Mouse (Mus musculus) bone marrow macrophage, adult 2 months (primary cell): Measurements from ENCODE around the gene Usp49. TPM values are rescaled to one million over a fixed set of nuclear protein-coding genes. Genes with fewer than 3 reads are reported as not detected.
A peak's percentile ranks its signal among the peaks of the same experiment; 100 is the strongest.

ENCODE experiments used
- H3K27ac ChIP-seq: 2 replicates; pipeline ENCODE4 v1.5.1; 2012; ENCODE audit warnings: low read depth, low read length; ENCODE audit not compliant: insufficient read depth
- H3K4me1 ChIP-seq: 2 replicates; pipeline ENCODE4 v1.6.1; 2012; ENCODE audit warnings: low read length; ENCODE audit not compliant: control insufficient read depth, insufficient read depth
- H3K4me3 ChIP-seq: 2 replicates; pipeline ENCODE4 v1.5.1; 2012; ENCODE audit warnings: mild to moderate bottlenecking, low read length, moderate library complexity; ENCODE audit not compliant: insufficient read depth
- CTCF ChIP-seq: IDR thresholded peaks from 2 replicates; pipeline ENCODE4 v1.5.1; 2012; ENCODE audit warnings: low read depth, mild to moderate bottlenecking, low read length, moderate library complexity
- POLR2A ChIP-seq: IDR thresholded peaks from 2 replicates; pipeline ENCODE4 v1.6.1; 2012; ENCODE audit warnings: mild to moderate bottlenecking, low read depth, low read length, borderline replicate concordance
- polyA plus RNA-seq: library from polyadenylated mRNA; stranded (reverse); fragments of >200 nt; gene quantifications from 2 replicates; pipeline ENCODE4 v1.2.4, GENCODE M21; 2012; ENCODE audit not compliant: missing spikeins, insufficient read depth, insufficient read length

The Usp49 gene
- polyA plus RNA-seq, 1 experiment = 8.6 TPM

GRCm38 (mm10) chr17:47701793-47702192 is 71.3 kb downstream of the Usp49 start:
- Histone ChIP-seq H3K27ac (no peak overlapping the region), H3K4me3 (no peak overlapping the region), H3K4me1 (no peaks in the 10 kb centered on the region)
- TF ChIP-seq POLR2A (no peak), CTCF (no peak)

GRCm38 (mm10) chr17:47702548-47703345 is 72.3 kb downstream of the Usp49 start:
- TF ChIP-seq POLR2A (no peak), CTCF (no peak)
- no peaks in the 10 kb centered on the region for H3K4me1 ChIP-seq
- no peak overlapping the region for H3K4me3 ChIP-seq
- H3K27ac ChIP-seq = no peak overlapping the region

DNA sequence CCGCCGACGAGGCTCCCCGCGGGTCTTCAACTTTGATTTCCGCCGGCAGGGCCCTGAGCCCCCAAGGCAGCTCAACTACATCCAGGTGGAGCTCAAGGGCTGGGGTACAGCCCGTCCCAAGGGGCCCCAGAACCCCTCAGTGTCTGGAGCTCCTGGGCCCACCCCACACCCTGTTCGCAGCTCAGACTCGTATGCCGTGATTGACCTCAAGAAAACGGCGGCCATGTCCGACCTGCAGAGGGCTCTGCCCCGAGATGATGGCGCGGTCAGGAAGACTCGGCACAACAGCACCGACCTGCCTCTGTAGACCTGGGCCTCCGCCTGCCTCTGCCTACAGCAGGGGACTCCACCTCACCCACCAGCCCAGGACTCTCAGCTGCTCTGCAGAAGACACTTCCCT is 73.1 kb downstream of the Usp49 start:
- Histone ChIP-seq H3K27ac (no peak overlapping the region), H3K4me3 (no peak overlapping the region), H3K4me1 (no peaks in the 10 kb centered on the region)
- TF ChIP-seq POLR2A (no peak), CTCF (no peak)

DNA sequence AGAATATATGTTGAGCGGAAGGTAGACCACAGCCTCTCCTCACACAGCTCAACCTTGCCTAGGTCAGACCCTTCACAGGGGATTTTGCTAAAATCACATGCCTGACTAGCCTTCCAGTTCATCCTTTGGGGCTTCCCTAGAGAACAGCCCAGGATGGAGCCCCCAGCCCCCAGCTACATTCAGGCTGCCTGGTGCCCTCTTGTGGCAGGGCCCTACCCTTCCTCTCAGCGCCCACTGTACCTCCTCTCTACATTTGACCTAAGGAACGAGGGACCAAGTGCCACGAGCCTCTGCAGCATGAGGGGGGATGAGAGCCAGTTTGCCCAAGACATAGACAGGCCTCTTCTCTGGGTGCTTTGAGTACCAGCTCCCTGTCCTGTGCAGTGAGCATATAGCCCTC is 74.2 kb downstream of the Usp49 start:
- TF ChIP-seq POLR2A = no peak
- TF ChIP-seq CTCF = 0 out of 2 replicates have a peak, but pooled peaks have one; percentile 15
- Histone ChIP-seq H3K4me3 (no peak overlapping the region), H3K4me1 (no peaks in the 10 kb centered on the region), H3K27ac (no peak overlapping the region)

DNA sequence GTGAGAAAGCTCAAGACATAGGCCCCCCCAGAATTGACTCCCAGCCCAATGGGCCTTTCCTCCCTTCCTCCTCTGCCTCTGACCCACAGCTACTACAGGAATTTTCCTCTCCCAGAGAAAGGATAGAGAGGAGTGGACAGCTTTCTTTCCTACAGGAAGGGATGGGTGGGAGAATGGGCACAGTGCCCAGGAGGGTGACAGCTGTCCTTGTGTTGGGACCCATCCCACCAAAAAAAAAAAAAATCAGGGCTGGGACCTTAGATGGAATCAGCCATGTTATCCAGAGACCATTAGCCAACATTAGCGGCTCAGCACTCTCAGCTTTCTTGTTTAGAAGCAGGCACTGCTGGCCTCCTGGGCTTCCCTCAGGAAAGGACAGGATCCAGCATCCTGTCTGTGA is 75.7 kb downstream of the Usp49 start:
- TF ChIP-seq CTCF (no peak), POLR2A (no peak)
- no peaks in the 10 kb centered on the region for H3K4me1 ChIP-seq
- H3K27ac ChIP-seq = no peak overlapping the region
- no peak overlapping the region for H3K4me3 ChIP-seq

DNA sequence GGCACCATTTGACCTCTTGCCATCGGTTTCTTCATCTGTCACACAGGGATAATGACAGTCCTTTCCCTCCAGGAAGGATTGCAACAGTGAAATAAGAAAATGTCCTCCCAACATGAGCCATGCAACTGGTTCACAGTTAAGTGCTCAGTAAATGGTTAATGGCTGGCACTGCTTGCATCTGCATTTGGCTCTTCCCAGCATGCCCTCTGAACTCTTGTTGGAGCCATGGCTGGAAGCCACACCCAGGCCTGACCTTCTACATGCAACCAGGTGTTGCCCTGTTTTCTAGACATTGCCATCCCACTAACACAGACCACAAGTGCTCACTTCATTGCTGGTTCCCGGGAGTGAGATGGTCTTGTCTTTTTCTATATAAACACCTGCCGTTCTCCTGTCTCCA is 77.5 kb downstream of the Usp49 start:
- Histone ChIP-seq H3K4me1 (no peaks in the 10 kb centered on the region), H3K27ac (no peak overlapping the region), H3K4me3 (no peak overlapping the region)
- TF ChIP-seq POLR2A (no peak), CTCF (no peak)

- Histone ChIP-seq H3K27ac (no peak overlapping the region), H3K4me3 (no peak overlapping the region), H3K4me1 (no peaks in the 10 kb centered on the region)
- TF ChIP-seq CTCF (no peak), POLR2A (no peak)
These were observed 78.5 kb downstream of the Usp49 start for GRCm38 (mm10) chr17:47708972-47709371.

- Histone ChIP-seq H3K4me1 (peaks cover 5% of the 10 kb centered on the region), H3K4me3 (no peak overlapping the region), H3K27ac (no peak overlapping the region)
- TF ChIP-seq CTCF = no peak
- TF ChIP-seq POLR2A = no peak
These were observed 79.5 kb downstream of the Usp49 start for GRCm38 (mm10) chr17:47710036-47710435.

DNA sequence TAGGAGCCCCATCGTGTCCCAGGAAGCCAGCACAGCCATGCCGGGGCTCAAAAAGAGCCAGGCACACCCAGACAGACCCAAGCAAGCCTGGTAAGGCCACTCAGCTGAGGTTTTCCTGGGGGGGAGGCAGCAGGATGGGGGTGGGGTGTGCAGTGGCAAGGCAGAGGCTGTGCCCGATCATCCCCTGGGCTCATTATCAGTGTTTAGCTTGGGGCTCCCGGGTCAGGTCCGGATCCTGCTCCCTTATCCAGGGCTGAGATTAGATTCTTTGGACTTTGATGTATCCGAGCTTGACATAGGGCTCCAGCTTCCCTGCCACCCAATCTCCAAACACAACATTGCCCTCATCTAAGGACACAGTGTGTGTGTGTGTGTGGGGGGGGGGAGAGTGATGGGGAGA is 81.4 kb downstream of the Usp49 start:
- no peak overlapping the region for H3K4me3 ChIP-seq
- no peak overlapping the region for H3K27ac ChIP-seq
- H3K4me1 ChIP-seq = peaks cover 16% of the 10 kb centered on the region
- TF ChIP-seq POLR2A (no peak), CTCF (no peak)

GRCm38 (mm10) chr17:47712889-47713571 is 82.5 kb downstream of the Usp49 start:
- TF ChIP-seq POLR2A = no peak
- no peak for TF ChIP-seq CTCF

More at GRCm38 (mm10) chr17:47712889-47713571, 82.5 kb downstream of the Usp49 start:
- Histone ChIP-seq H3K4me1 (peaks cover 16% of the 10 kb centered on the region), H3K4me3 (no peak overlapping the region), H3K27ac (no peak overlapping the region)
